Mouse (Mus musculus): ENCODE measurements around the gene Gm12830. TPM values are rescaled to one million over a fixed set of nuclear protein-coding genes. Genes with fewer than 3 reads are reported as not detected.

Gene Gm12830
- not detected in 2 replicates for polyA plus RNA-seq (2012; rRNA removed)

GRCm38 (mm10) chr4:114821567-114822192 lies at the start of gene Gm12830:
TSS of gene Gm12830 (plus strand) at chr4:114821722.

Other genes starting within 250 kb of the Gm12830 start
- gene Foxd2, start 87.2 kb downstream of the Gm12830 start, polyA plus RNA-seq (2012; rRNA removed) = 5.1 and 5.6 TPM in 2 replicates
- gene Foxe3, start 104.3 kb downstream of the Gm12830 start, polyA plus RNA-seq (2012; rRNA removed) = 0.16 and 1.2 TPM in 2 replicates
- gene Cmpk1, start 165.5 kb downstream of the Gm12830 start, polyA plus RNA-seq (2012; rRNA removed) = 53.8 and 58.7 TPM in 2 replicates
- 15.1 and 24.3 TPM in 2 replicates for gene Stil, start 178.4 kb downstream of the Gm12830 start, polyA plus RNA-seq (2012; rRNA removed)
- gene Tal1, start 234.7 kb downstream of the Gm12830 start, polyA plus RNA-seq (2012; rRNA removed) = 18.2 and 22.6 TPM in 2 replicates